Mouse (Mus musculus) midbrain, embryonic 15.5 days (tissue): ENCODE results near the gene Dcaf8. TPM values are rescaled to one million over a fixed set of nuclear protein-coding genes. Genes with fewer than 3 reads are reported as not detected.
A peak's percentile ranks its signal among the peaks of the same experiment; 100 is the strongest.

Experiments
- ATAC-seq: fragments of 200-750 bp; cut with Nextera tagmentation; replicated peaks from 2 replicates; pipeline ENCODE4 v1.8.0; 2017; ENCODE audit warnings: moderate TSS enrichment
- H3K27ac ChIP-seq: fragments of 300-500 bp; sonication (generic); 2 replicates; pipeline ENCODE4 v1.5.1; 2015; ENCODE audit warnings: mild to moderate bottlenecking, inconsistent platforms
- H3K27me3 ChIP-seq: fragments of 300-500 bp; sonication (generic); replicated peaks from 2 replicates; pipeline ENCODE4 v1.6.1; 2015; ENCODE audit warnings: inconsistent platforms
- H3K36me3 ChIP-seq: fragments of 300-500 bp; sonication (generic); replicated peaks from 2 replicates; pipeline ENCODE4 v1.6.1; 2015; ENCODE audit warnings: inconsistent platforms
- H3K4me1 ChIP-seq: fragments of 300-500 bp; sonication (generic); 2 replicates; pipeline ENCODE4 v1.6.1; 2015; ENCODE audit warnings: inconsistent platforms
- H3K4me2 ChIP-seq: fragments of 300-500 bp; sonication (generic); 2 replicates; pipeline ENCODE4 v1.6.1; 2015; ENCODE audit warnings: inconsistent platforms, mild to moderate bottlenecking, moderate library complexity
- H3K4me3 ChIP-seq: fragments of 300-500 bp; sonication (generic); 2 replicates; pipeline ENCODE4 v1.5.1; 2015; ENCODE audit warnings: mild to moderate bottlenecking, inconsistent platforms
- H3K9ac ChIP-seq: fragments of 300-500 bp; sonication (generic); 2 replicates; pipeline ENCODE4 v1.6.1; 2015; ENCODE audit warnings: mild to moderate bottlenecking, inconsistent platforms
- H3K9me3 ChIP-seq: fragments of 300-500 bp; sonication (generic); 2 replicates; pipeline ENCODE4 v1.6.1; 2016; ENCODE audit warnings: inconsistent platforms
- WGBS: fragments of 180-500 bp; shearing (Covaris S2); methylation state at CpG from one replicate; pipeline ENCODE4 v1.1.7; 2015; ENCODE audit warnings: mixed read lengths; 5-methylcytosine and 5-hydroxymethylcytosine counted together
- polyA plus RNA-seq: library from polyadenylated mRNA; unstranded; fragments of >200 nt; fragmentation: Nextera tagmentation; extraction: Ambion mirVana; gene quantifications from 2 replicates; pipeline ENCODE4 v1.2.1, GENCODE M21; 2015

Dcaf8 gene
- polyA plus RNA-seq, 1 experiment from 2014 or later: 94.7 TPM

GRCm38 (mm10) chr1:172200871-172201447 lies 53.1 kb downstream of the Dcaf8 start:
- Histone ChIP-seq H3K36me3 (peaks cover 28% of the 10 kb centered on the region; the same call in 1 of the 2 replicates), H3K27ac (peak overlapping the region; percentile 96), H3K4me2 (peak overlapping the region; percentile 83), H3K27me3 (no peaks in the 10 kb centered on the region), H3K9ac (peak overlapping the region; percentile 38; the same call in 1 of the 2 replicates), H3K9me3 (no peaks in the 10 kb centered on the region), H3K4me1 (peaks cover 66% of the 10 kb centered on the region), H3K4me3 (peak overlapping the region; percentile 15)
- WGBS: 11% methylated on average over 7 of the region's 7 CpGs
- ATAC-seq: peak; percentile 76

- Histone ChIP-seq H3K9ac (peak overlapping the region; percentile 24), H3K27me3 (no peaks in the 10 kb centered on the region), H3K4me1 (peaks cover 71% of the 10 kb centered on the region), H3K36me3 (peaks cover 17% of the 10 kb centered on the region; the same call in 1 of the 2 replicates), H3K4me2 (peak overlapping the region; percentile 83), H3K9me3 (no peaks in the 10 kb centered on the region), H3K4me3 (peak overlapping the region; percentile 11), H3K27ac (peak overlapping the region; percentile 96)
- 4% methylated on average over 14 of the region's 14 CpGs for WGBS
- no peak for ATAC-seq
Observed at GRCm38 (mm10) chr1:172201967-172202880, 54.3 kb downstream of the Dcaf8 start.

- H3K9ac ChIP-seq: peak overlapping the region; percentile 97; the same call in 1 of the 2 replicates
- H3K36me3 ChIP-seq: peaks cover 9% of the 10 kb centered on the region; the same call in 1 of the 2 replicates
- H3K4me3 ChIP-seq: peak overlapping the region; percentile 89; the same call in 1 of the 2 replicates
- H3K9me3 ChIP-seq: no peaks in the 10 kb centered on the region
- peaks cover 75% of the 10 kb centered on the region for H3K4me1 ChIP-seq
- H3K27ac ChIP-seq: peak overlapping the region; percentile 96
- peak overlapping the region; percentile 83 for H3K4me2 ChIP-seq
- 0 out of 2 replicates have a peak, but pooled peaks have one; percentile 0 for ATAC-seq
- H3K27me3 ChIP-seq: no peaks in the 10 kb centered on the region
- WGBS: 3% methylated on average over 2 of the region's 2 CpGs
Observed at GRCm38 (mm10) chr1:172202894-172203522, 55.1 kb downstream of the Dcaf8 start.

GRCm38 (mm10) chr1:172203566-172203965 lies 55.7 kb downstream of the Dcaf8 start:
- WGBS: under 1% methylated on average over 4 of the region's 4 CpGs
- Histone ChIP-seq H3K27ac (peak overlapping the region; percentile 96), H3K4me3 (peak overlapping the region; percentile 89), H3K27me3 (no peaks in the 10 kb centered on the region), H3K36me3 (peaks cover 4% of the 10 kb centered on the region; the same call in 1 of the 2 replicates), H3K9ac (peak overlapping the region; percentile 97), H3K4me2 (peak overlapping the region; percentile 83), H3K4me1 (peaks cover 75% of the 10 kb centered on the region), H3K9me3 (no peaks in the 10 kb centered on the region)
- ATAC-seq: no peak

- Histone ChIP-seq H3K9me3 (no peaks in the 10 kb centered on the region), H3K4me1 (peaks cover 75% of the 10 kb centered on the region), H3K27me3 (no peaks in the 10 kb centered on the region), H3K4me2 (peak overlapping the region; percentile 83), H3K9ac (peak overlapping the region; percentile 97), H3K27ac (peak overlapping the region; percentile 96), H3K36me3 (no peaks in the 10 kb centered on the region), H3K4me3 (peak overlapping the region; percentile 89)
- no peak for ATAC-seq
- 2% methylated on average over 9 of the region's 9 CpGs for WGBS
Observed at GRCm38 (mm10) chr1:172204033-172204813, 56.3 kb downstream of the Dcaf8 start.

GRCm38 (mm10) chr1:172204814-172205740 lies 57.2 kb downstream of the Dcaf8 start:
- H3K9me3 ChIP-seq: no peaks in the 10 kb centered on the region
- peaks cover 68% of the 10 kb centered on the region for H3K4me1 ChIP-seq
- H3K27me3 ChIP-seq: no peaks in the 10 kb centered on the region
- peak overlapping the region; percentile 83 for H3K4me2 ChIP-seq
- H3K36me3 ChIP-seq: no peaks in the 10 kb centered on the region
- no peak for ATAC-seq
- WGBS: 12% methylated on average over 15 of the region's 15 CpGs
- H3K4me3 ChIP-seq: peak overlapping the region; percentile 89
- peak overlapping the region; percentile 96 for H3K27ac ChIP-seq
- peak overlapping the region; percentile 97 for H3K9ac ChIP-seq

GRCm38 (mm10) chr1:172205741-172206087 lies 57.8 kb downstream of the Dcaf8 start:
- no peaks in the 10 kb centered on the region for H3K9me3 ChIP-seq
- H3K4me3 ChIP-seq: peak overlapping the region; percentile 89
- H3K9ac ChIP-seq: peak overlapping the region; percentile 97
- H3K27me3 ChIP-seq: no peaks in the 10 kb centered on the region
- peak overlapping the region; percentile 96 for H3K27ac ChIP-seq
- WGBS: under 1% methylated on average over 3 of the region's 3 CpGs
- H3K4me1 ChIP-seq: peaks cover 61% of the 10 kb centered on the region
- H3K4me2 ChIP-seq: peak overlapping the region; percentile 83
- ATAC-seq: peak; percentile 9; the same call in 1 of the 2 replicates
- no peaks in the 10 kb centered on the region for H3K36me3 ChIP-seq

GRCm38 (mm10) chr1:172206141-172206917 lies 58.4 kb downstream of the Dcaf8 start, which contains the start of gene Pea15a:
Gene Pea15a (minus strand): TSS chr1:172206804.
- peaks cover 55% of the 10 kb centered on the region for H3K4me1 ChIP-seq

GRCm38 (mm10) chr1:172207111-172207584 lies 59.3 kb downstream of the Dcaf8 start:
- Histone ChIP-seq H3K9me3 (no peaks in the 10 kb centered on the region), H3K36me3 (no peaks in the 10 kb centered on the region), H3K4me2 (peak overlapping the region; percentile 83), H3K27me3 (no peaks in the 10 kb centered on the region), H3K4me1 (peaks cover 47% of the 10 kb centered on the region), H3K9ac (peak overlapping the region; percentile 97), H3K27ac (peak overlapping the region; percentile 96), H3K4me3 (peak overlapping the region; percentile 89)
- WGBS: 2% methylated on average over 7 of the region's 7 CpGs
- ATAC-seq: peak; percentile 4

More at GRCm38 (mm10) chr1:172206141-172206917, 58.4 kb downstream of the Dcaf8 start, which contains the start of gene Pea15a:
- Histone ChIP-seq H3K27ac (peak within 1 kb of the TSS; percentile 96), H3K27me3 (no peaks in the 10 kb centered on the region), H3K9me3 (no peaks in the 10 kb centered on the region), H3K36me3 (no peaks in the 10 kb centered on the region), H3K4me3 (peak within 1 kb of the TSS; percentile 89), H3K4me2 (peak within 1 kb of the TSS; percentile 83), H3K9ac (peak within 1 kb of the TSS; percentile 97)
- peak; percentile 81 for ATAC-seq
- WGBS: under 1% methylated on average over 38 of the region's 40 CpGs

- Histone ChIP-seq H3K4me1 (peaks cover 16% of the 10 kb centered on the region), H3K27ac (no peak overlapping the region; the same call in 1 of the 2 replicates), H3K4me3 (no peak overlapping the region), H3K9ac (no peak overlapping the region), H3K9me3 (no peaks in the 10 kb centered on the region), H3K36me3 (no peaks in the 10 kb centered on the region), H3K27me3 (no peaks in the 10 kb centered on the region), H3K4me2 (no peak overlapping the region)
- ATAC-seq: no peak
- WGBS: 37% methylated on average over 5 of the region's 5 CpGs
Observed at GRCm38 (mm10) chr1:172212776-172213175, 64.9 kb downstream of the Dcaf8 start.
